Mouse (Mus musculus): ENCODE measurements around the gene Shisa6.

Shisa6 gene

DNA sequence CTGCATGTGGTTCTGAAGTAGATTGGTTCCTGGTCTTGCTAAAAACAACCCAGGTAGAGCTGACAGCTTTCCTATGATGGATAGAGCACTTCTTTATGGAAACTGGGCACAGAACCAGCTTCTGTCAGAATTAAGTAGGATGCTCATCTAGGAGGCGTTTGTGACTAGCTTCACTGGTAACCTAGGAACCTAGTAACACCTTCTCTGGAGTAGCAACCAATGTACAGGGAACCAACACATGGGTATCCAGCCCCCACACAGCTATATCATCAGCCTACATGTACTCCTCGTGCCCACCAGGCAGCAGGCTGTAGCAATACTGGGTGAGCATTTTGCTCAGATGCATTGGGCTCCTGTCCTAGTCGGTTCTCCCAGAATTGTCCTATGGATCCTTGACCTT is 307.3 kb downstream of the Shisa6 start:
- DNase-seq = no peak

DNA sequence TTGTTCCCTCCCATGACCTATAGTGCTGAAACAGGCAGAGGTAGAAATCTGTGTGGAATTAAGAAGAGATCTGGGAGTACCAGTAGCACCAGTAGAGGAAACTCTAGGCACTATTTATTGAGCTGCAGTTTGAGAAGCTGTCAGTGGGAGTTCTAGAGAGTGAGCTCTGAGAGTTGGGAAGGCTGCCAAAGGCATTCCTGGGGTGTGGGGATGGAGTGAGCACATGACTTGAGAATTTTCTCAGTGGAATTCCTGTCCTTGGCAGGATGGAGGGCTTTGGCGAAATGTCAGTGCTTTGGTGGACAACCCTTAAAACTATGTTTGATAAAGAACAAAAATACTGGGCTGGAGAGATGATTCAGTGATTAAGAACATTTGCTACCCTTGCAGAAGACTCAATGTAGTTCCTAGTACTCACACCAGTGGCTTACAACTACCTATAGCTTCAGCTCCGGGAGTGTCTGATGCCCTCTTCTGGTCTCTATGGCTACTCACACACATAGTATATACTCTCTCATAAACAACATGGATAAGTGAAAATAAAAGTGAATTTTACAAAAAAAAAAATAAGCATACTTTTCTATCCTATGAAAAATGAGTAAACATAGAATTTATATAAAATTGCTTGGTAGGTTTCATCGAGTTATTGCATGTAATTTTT is 337.0 kb downstream of the Shisa6 start:
- peak in 1 of 2 experiments; percentile 1 for DNase-seq

DNA sequence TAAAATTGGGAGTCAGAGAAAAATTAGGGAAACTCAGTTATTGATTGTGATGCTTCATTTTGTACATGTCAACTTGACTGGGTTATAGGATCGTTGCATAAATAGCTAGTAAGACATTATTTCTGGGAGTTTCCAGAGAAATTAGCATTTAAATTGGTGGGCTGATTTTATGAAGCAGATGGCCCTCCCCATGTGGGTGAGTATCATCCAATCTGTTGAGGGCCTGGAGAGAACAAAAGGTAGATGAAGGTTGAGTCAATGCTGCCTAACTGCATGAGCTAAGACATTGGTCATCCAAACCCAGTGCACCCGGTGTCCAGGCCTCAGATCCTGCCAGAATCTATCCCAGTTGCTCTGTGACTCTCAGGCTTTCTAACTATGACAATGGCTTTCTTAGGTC is 337.6 kb downstream of the Shisa6 start:
- DNase-seq = no peak

DNA sequence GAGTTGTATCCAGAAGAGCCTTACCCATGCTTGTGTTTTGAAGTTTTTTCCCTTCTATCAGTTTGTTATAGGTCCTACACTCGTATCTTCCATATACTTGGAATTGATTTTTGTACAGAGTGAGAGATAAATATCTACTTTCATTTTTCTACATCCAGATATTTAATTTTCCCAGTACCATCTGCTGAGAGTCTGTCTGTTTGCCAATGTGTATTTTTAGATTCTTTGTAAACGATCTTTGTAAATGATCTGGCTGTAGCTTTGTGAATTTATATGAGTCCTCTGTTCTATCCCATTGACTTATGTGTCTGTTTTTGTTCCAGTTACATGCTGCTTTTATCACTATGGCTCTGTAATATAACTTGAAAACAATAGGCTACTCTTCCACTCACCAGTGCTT is 348.0 kb downstream of the Shisa6 start:
- no peak for DNase-seq

DNA sequence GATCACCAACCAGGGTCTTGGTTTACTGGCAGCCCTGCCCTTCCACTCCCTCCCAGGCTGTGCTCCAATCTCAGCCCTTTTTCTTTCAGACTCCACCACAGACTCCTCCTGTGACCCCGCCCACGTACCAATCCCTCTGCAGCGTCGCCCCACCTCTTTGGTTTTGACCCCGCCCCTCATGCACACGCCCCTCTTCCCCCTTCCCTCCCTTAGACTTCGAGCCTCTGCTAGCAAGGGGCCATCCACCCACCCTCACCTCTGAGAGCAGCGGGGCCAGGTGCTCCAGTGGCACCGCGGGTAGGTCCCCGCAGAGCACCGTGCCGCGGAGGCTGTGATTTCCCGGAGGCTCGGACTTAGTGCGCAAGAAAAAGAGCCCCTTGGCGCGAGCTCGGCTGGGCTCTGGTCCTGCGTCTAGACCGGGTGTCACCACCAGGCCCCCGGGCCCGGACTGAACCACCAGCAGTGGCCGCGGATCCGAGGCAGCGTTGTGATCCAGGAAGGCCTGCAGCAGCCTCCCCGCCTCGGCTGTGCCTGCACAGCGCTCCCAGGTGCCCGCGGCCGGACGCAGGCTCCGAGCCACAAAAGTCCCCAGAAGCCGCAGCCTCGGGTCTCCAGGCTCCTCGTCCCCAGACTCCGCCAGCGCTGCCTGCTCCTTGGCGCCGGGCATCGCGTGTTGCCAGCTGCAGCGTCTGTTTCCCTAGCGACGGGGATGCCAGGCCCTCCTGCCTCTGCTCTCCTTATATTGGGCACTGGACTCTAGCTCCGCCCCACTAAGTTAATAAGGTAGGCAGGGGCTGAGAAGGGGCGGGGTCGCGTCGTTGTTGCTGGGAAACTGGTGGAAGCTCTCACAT is 357.7 kb downstream of the Shisa6 start, which contains the start of gene Dnah9:
Dnah9 (minus strand) TSS at position 751 of the 851 bp plus-strand sequence.
- peak in 1 of 2 experiments; percentile 2 for DNase-seq

DNA sequence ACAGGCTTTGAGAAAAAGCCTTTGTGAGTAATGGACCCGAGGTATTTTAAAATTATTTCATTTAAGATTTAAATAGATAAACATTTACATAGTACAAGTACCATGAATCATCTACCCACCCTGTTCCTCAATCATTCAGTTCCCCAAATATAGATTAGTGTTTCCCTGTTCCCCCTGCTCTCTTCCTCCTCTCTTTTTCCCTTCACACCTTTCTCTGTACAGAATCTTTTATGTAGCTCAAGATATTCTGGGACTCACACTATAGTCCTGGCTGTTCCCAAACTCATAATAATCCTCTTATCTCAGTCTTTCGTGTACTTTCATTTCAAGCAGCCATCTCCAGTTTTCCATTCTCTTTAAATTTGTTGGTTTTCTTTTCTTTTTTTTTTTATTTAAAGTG is 361.7 kb downstream of the Shisa6 start:
- no peak for DNase-seq

Measured in thymus, adult 18-20 months (tissue).